Mouse (Mus musculus) C2C12 (cell line): ENCODE measurements around the gene Slc17a2.

ENCODE experiments used
- CEBPB ChIP-seq: IDR thresholded peaks from one replicate; pipeline ENCODE4 v1.6.1; 2011; ENCODE audit warnings: low read depth, mild to moderate bottlenecking, control low read depth, moderate library complexity
- CTCF ChIP-seq: IDR thresholded peaks from one replicate; pipeline ENCODE4 v1.5.1; 2011; ENCODE audit not compliant: control insufficient read depth, insufficient read depth, insufficient read length
- MAX ChIP-seq: IDR thresholded peaks from one replicate; pipeline ENCODE4 v1.6.1; 2011; ENCODE audit warnings: mild to moderate bottlenecking, control low read depth
- MYOD1 ChIP-seq: IDR thresholded peaks from one replicate; pipeline ENCODE4 v1.6.1; 2011; ENCODE audit warnings: low read depth; ENCODE audit not compliant: control insufficient read depth, insufficient read length
- MYOG ChIP-seq: IDR thresholded peaks from one replicate; pipeline ENCODE4 v1.6.1; 2011; ENCODE audit not compliant: control insufficient read depth, insufficient read length; ENCODE audit errors: extremely low read depth
- USF1 ChIP-seq: IDR thresholded peaks from one replicate; pipeline ENCODE4 v1.6.1; 2011; ENCODE audit warnings: low read depth, mild to moderate bottlenecking, control low read depth, moderate library complexity

GRCm38 (mm10) chr13:23760972-23761864 lies 45.6 kb upstream of the Slc17a2 start, which contains the start of gene Hist1h4a:
- TF ChIP-seq MYOD1 (no peak), MAX (no peak), CEBPB (no peak), CTCF (no peak), USF1 (no peak), MYOG (no peak)
